Mouse (Mus musculus): ENCODE measurements around the gene Zic1.

DNA sequence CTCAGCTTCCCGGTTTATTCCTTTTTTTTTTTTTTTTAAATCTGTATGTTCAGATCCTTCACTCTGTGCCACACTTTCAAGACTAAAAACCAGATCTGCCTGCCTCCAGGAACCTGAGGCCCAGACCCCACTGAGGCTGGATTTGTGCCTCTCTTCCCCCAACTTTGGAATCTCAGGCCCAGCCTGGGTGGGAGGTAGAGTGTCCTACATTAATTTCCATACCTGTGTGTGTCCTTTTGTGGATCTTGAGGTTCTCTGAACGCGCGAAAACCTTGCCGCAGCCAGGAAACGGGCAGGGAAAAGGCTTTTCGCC lies 1.8 kb downstream of the Zic1 start:
- TF ChIP-seq CTCF (IDR thresholded peaks at IDR 0.05; ENCODE audit: low read depth, low read length) (no peak), EP300 (IDR thresholded peaks at IDR 0.05; ENCODE audit: insufficient read depth, low read depth, low read length) (no peak)

Measured in ES-Bruce4 (cell line).